Mouse (Mus musculus) myocyte (in vitro differentiated cells): Measurements from ENCODE around the gene Pnpla5. TPM values are rescaled to one million over a fixed set of nuclear protein-coding genes. Genes with fewer than 3 reads are reported as not detected.
"Not testable (repeated sequence)": the region's sequence is repeated elsewhere in the genome, so short reads cannot be mapped to it uniquely, and the experiment has no call there.

Experiments
- H3K27me3 ChIP-seq: one replicate; pipeline ENCODE4 v1.6.1; 2011; ENCODE audit not compliant: control insufficient read depth, insufficient read depth, insufficient read length
- H3K36me3 ChIP-seq: one replicate; pipeline ENCODE4 v1.6.1; 2011; ENCODE audit not compliant: control insufficient read depth, insufficient read depth
- H3K4me2 ChIP-seq: one replicate; pipeline ENCODE4 v1.6.1; 2011; ENCODE audit warnings: low read depth, control low read depth
- H3K4me3 ChIP-seq: one replicate; pipeline ENCODE4 v1.5.1; 2011; ENCODE audit warnings: mild to moderate bottlenecking, control low read depth, moderate library complexity
- H3K79me2 ChIP-seq: one replicate; pipeline ENCODE4 v1.6.1; 2011; ENCODE audit not compliant: control insufficient read depth, insufficient read depth
- H3ac ChIP-seq: one replicate; pipeline ENCODE4 v1.6.1; 2011; ENCODE audit not compliant: control insufficient read depth, insufficient read length
- CEBPB ChIP-seq: IDR thresholded peaks from 2 replicates; pipeline ENCODE4 v1.6.1; 2011; ENCODE audit warnings: mild to moderate bottlenecking, moderate library complexity; ENCODE audit not compliant: poor library complexity, insufficient read depth, severe bottlenecking
- E2F4 ChIP-seq: IDR thresholded peaks from one replicate; pipeline ENCODE4 v1.6.1; 2011; ENCODE audit warnings: mild to moderate bottlenecking, control low read depth, moderate library complexity; ENCODE audit not compliant: insufficient read depth
- MAX ChIP-seq: IDR thresholded peaks from one replicate; pipeline ENCODE4 v1.6.1; 2011; ENCODE audit warnings: low read depth, mild to moderate bottlenecking, control low read depth
- MYOD1 ChIP-seq, 3 experiments: IDR thresholded peaks; one replicate each; pipeline ENCODE4 v1.6.1; 2011; ENCODE audit warnings: control low read depth in 2 of 3, low read depth in 2 of 3, mild to moderate bottlenecking in 2 of 3, moderate library complexity in 1 of 3; ENCODE audit not compliant: insufficient read length in 2 of 3, control insufficient read depth in 1 of 3
- MYOG ChIP-seq, 3 experiments: IDR thresholded peaks; one replicate each; pipeline ENCODE4 v1.6.1; 2011; ENCODE audit warnings: control low read depth in 2 of 3, low read depth in 2 of 3, mild to moderate bottlenecking in 2 of 3; ENCODE audit not compliant: insufficient read length in 2 of 3, control insufficient read depth in 1 of 3, insufficient read depth in 1 of 3
- POLR2A ChIP-seq: IDR thresholded peaks from one replicate; pipeline ENCODE4 v1.6.1; 2011; ENCODE audit warnings: low read depth, mild to moderate bottlenecking, control low read depth, moderate library complexity; ENCODE audit not compliant: insufficient read length
- POLR2AphosphoS2 ChIP-seq: IDR thresholded peaks from one replicate; pipeline ENCODE4 v1.6.1; 2011; ENCODE audit warnings: low read depth, control low read depth; ENCODE audit not compliant: insufficient read length
- REST ChIP-seq: IDR thresholded peaks from one replicate; pipeline ENCODE4 v1.6.1; 2011; ENCODE audit warnings: mild to moderate bottlenecking, control low read depth, moderate library complexity; ENCODE audit not compliant: insufficient read depth, insufficient read length
- SRF ChIP-seq: IDR thresholded peaks from one replicate; pipeline ENCODE4 v1.6.1; 2011; ENCODE audit warnings: low read depth; ENCODE audit not compliant: control insufficient read depth, insufficient read length
- TCF12 ChIP-seq: IDR thresholded peaks from one replicate; pipeline ENCODE4 v1.6.1; 2011; ENCODE audit warnings: mild to moderate bottlenecking, control low read depth; ENCODE audit not compliant: poor library complexity, insufficient read depth, severe bottlenecking
- TCF3 ChIP-seq: IDR thresholded peaks from one replicate; pipeline ENCODE4 v1.6.1; 2011; ENCODE audit warnings: low read depth, control low read depth; ENCODE audit not compliant: insufficient read length
- USF1 ChIP-seq: IDR thresholded peaks from one replicate; pipeline ENCODE4 v1.6.1; 2011; ENCODE audit warnings: low read depth, mild to moderate bottlenecking, control low read depth, moderate library complexity
- polyA plus RNA-seq: library from polyadenylated mRNA; unstranded; fragments of >200 nt; fragmentation: generic; extraction: Trizol; gene quantifications from one replicate; pipeline ENCODE4 v1.2.1, GENCODE M21; 2012; ENCODE audit warnings: missing spikeins

Gene Pnpla5
- polyA plus RNA-seq, 1 experiment = not detected

DNA sequence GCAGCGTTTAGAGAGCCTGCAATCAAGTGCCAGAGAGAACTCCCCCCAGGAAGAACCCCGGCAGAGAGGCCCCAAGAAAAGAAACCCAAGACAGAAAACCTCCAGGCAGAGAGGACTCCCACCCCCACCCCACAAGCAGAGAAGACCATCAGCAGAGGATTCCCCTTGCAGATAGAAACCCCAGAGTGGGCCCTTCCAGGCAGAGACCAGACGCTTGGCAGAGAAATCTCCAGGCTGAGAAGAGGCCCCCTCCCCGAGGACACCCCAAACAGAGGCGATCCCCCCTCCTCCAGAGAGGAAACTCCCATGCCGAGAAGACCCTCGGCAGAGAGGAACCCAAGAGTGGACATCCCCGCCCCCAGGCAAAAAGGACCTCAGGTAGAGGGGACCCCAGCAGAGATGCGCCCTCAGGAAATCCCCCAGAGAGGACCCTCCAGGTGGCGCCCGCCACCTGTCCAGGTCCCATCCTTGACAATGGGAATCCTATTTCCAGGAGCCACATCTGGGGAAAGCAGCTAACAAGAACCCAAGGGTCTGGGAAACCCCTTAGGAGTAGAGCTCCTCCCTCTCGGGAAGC lies 17.0 kb downstream of the Pnpla5 start:
- TF ChIP-seq MYOG (IDR thresholded peaks at IDR 0.05; ENCODE audit: control insufficient read depth in 1 of 3, insufficient read depth in 1 of 3, insufficient read length in 2 of 3, low read depth in 2 of 3) (no peak), TCF12 (no peak), CEBPB (no peak), MYOD1 (IDR thresholded peaks at IDR 0.05; ENCODE audit: control insufficient read depth in 1 of 3, insufficient read length in 2 of 3, low read depth in 2 of 3) (no peak), TCF3 (no peak), SRF (no peak), REST (no peak), USF1 (no peak), MAX (no peak), POLR2AphosphoS2 (no peak), E2F4 (no peak), POLR2A (no peak)
- Histone ChIP-seq H3ac (no peak overlapping the region), H3K4me3 (no peak overlapping the region), H3K79me2 (no peaks in the 10 kb centered on the region), H3K36me3 (no peaks in the 10 kb centered on the region), H3K27me3 (peaks cover 12% of the 10 kb centered on the region), H3K4me2 (no peak overlapping the region)

DNA sequence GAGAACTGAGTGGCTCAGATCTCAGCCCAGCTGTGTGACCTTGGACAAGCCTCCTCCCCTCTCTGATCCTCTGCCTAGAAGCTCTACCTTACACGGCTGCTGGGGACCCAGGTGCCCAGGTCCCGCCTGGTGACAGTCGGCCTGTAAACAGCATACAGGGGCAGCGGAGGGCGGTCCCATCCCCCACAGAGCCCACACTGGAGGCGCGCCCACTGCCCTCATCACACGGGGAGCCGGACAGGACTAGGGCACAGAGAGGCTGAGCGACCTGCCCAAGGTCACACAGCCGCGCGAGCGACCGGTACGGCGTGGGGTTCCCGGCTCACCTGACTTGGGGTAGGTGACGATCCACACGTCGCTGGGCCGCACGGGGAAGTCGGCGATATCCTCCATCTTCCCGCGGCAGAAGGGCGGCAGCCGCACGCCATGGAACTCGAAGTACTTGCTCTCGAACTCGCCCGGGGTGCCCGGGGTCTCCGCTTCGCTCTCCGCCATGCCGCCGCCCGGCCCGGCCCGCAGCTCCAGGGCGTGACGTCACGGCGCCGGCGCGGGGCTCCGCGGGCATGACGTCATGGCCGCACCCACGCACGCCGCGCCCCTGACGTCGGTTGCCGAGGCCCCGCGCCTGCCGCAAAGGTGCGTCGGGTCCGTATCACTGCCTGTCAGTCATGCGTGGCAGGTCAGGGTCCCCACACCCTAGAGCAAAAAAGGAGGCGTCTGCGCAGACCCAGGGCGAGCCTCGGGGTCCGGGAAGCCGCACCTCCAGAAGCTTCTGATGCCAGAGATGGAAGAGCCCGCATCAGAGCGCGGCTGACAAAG lies 17.7 kb downstream of the Pnpla5 start, which contains the start of gene Sult4a1:
Gene Sult4a1 (minus strand): TSS at position 650 of the 819 bp plus-strand sequence.
- Histone ChIP-seq H3K4me2 (no peak within 1 kb of the TSS), H3K36me3 (no peaks in the 10 kb centered on the region), H3ac (no peak within 1 kb of the TSS), H3K79me2 (no peaks in the 10 kb centered on the region), H3K4me3 (no peak within 1 kb of the TSS), H3K27me3 (peaks cover 19% of the 10 kb centered on the region)
- TF ChIP-seq SRF (no peak), MYOG (IDR thresholded peaks at IDR 0.05; ENCODE audit: control insufficient read depth in 1 of 3, insufficient read depth in 1 of 3, insufficient read length in 2 of 3, low read depth in 2 of 3) (peak in 1 of 3 experiments; percentile 2)

DNA sequence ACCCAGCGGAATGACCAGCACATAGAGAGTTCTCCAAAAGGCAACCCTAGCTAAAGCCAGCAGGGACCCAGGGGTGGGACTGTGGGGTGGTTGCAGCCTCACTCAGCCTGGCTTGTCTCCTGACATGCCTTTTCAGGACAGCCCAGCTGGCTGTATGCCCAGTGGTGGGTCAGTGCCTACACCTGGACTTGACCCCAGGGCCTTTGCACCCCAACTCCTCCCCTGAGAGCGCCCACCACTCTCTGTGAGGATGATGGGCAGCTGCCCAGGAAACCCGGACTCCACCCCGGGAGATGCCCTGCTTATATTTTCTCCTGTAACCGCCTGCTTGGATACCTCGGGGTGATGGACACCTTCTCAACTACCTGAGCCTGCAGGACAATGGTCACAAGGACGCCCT lies 18.3 kb downstream of the Pnpla5 start:
- H3K4me2 ChIP-seq = no peak overlapping the region
- H3K36me3 ChIP-seq = no peaks in the 10 kb centered on the region
- no peaks in the 10 kb centered on the region for H3K79me2 ChIP-seq
- H3ac ChIP-seq = no peak overlapping the region
- H3K27me3 ChIP-seq = peaks cover 23% of the 10 kb centered on the region
- TF ChIP-seq TCF3 = no peak
- no peak for TF ChIP-seq USF1
- no peak for TF ChIP-seq CEBPB
- TF ChIP-seq POLR2A = no peak
- H3K4me3 ChIP-seq = no peak overlapping the region

DNA sequence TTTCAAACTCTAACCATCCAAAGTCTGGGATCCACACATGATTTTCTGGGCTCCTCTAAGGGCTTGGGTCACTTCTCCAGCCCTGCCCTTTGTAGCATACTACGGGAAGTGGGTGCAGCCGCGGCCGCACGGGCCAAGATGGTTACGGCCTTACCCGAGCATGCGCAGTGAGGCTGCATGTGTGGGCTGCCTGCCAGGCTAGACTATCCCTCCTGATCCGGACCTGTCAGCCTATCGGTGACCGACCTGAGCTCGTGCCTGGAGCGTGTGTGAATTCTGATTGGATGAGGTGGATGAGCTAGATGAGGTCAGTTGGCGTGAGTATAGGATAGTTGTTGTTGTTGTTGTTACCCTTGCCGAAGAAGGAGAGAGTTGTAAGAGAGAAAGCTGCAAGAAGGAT lies 25.4 kb downstream of the Pnpla5 start:
- H3ac ChIP-seq, H3K36me3 ChIP-seq, H3K4me2 ChIP-seq, H3K79me2 ChIP-seq, H3K4me3 ChIP-seq: not testable (repeated sequence)
- peaks cover 30% of the 10 kb centered on the region for H3K27me3 ChIP-seq

DNA sequence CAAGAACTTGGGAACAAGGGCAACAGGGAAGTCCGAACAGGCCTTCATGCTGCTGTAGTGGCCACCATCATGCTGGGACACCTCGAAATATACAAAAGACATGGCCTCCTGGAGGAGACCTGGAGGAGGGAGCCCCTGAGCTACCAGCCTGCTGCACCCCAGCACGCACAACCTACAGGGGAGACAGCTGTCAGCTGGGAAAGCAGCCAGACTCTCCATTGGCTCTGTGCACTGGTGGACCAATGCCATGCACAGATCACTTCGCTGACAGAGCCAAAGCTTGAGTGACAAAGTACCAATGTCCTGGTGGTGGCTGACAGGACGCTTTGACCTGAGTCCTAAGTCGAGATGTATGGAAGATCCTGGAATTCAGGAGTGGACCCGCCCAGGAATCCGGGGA lies 26.9 kb downstream of the Pnpla5 start:
- no peak for TF ChIP-seq POLR2AphosphoS2
- TF ChIP-seq TCF3 = no peak
- no peak for TF ChIP-seq USF1
- no peak for TF ChIP-seq TCF12
- no peak for TF ChIP-seq MAX
- no peak for TF ChIP-seq CEBPB
- TF ChIP-seq MYOG (IDR thresholded peaks at IDR 0.05; ENCODE audit: control insufficient read depth in 1 of 3, insufficient read depth in 1 of 3, insufficient read length in 2 of 3, low read depth in 2 of 3) = no peak
- no peak for TF ChIP-seq MYOD1 (IDR thresholded peaks at IDR 0.05; ENCODE audit: control insufficient read depth in 1 of 3, insufficient read length in 2 of 3, low read depth in 2 of 3)
- no peak for TF ChIP-seq POLR2A
- TF ChIP-seq SRF = no peak
- no peak for TF ChIP-seq E2F4
- TF ChIP-seq REST = no peak
- H3ac ChIP-seq = no peak overlapping the region
- no peaks in the 10 kb centered on the region for H3K36me3 ChIP-seq
- no peak overlapping the region for H3K4me3 ChIP-seq
- peaks cover 42% of the 10 kb centered on the region for H3K27me3 ChIP-seq
- no peaks in the 10 kb centered on the region for H3K79me2 ChIP-seq
- no peak overlapping the region for H3K4me2 ChIP-seq
